Mouse (Mus musculus) myocyte (in vitro differentiated cells): ENCODE measurements around the gene Tmem161a. TPM values are rescaled to one million over a fixed set of nuclear protein-coding genes. Genes with fewer than 3 reads are reported as not detected.

Source experiments
- H3K27me3 ChIP-seq: one replicate; pipeline ENCODE4 v1.6.1; 2011; ENCODE audit not compliant: control insufficient read depth, insufficient read depth, insufficient read length
- H3K36me3 ChIP-seq: one replicate; pipeline ENCODE4 v1.6.1; 2011; ENCODE audit not compliant: control insufficient read depth, insufficient read depth
- H3K4me2 ChIP-seq: one replicate; pipeline ENCODE4 v1.6.1; 2011; ENCODE audit warnings: low read depth, control low read depth
- H3K4me3 ChIP-seq: one replicate; pipeline ENCODE4 v1.5.1; 2011; ENCODE audit warnings: mild to moderate bottlenecking, control low read depth, moderate library complexity
- H3K79me2 ChIP-seq: one replicate; pipeline ENCODE4 v1.6.1; 2011; ENCODE audit not compliant: control insufficient read depth, insufficient read depth
- H3ac ChIP-seq: one replicate; pipeline ENCODE4 v1.6.1; 2011; ENCODE audit not compliant: control insufficient read depth, insufficient read length
- CEBPB ChIP-seq: IDR thresholded peaks from 2 replicates; pipeline ENCODE4 v1.6.1; 2011; ENCODE audit warnings: mild to moderate bottlenecking, moderate library complexity; ENCODE audit not compliant: poor library complexity, insufficient read depth, severe bottlenecking
- E2F4 ChIP-seq: IDR thresholded peaks from one replicate; pipeline ENCODE4 v1.6.1; 2011; ENCODE audit warnings: mild to moderate bottlenecking, control low read depth, moderate library complexity; ENCODE audit not compliant: insufficient read depth
- MAX ChIP-seq: IDR thresholded peaks from one replicate; pipeline ENCODE4 v1.6.1; 2011; ENCODE audit warnings: low read depth, mild to moderate bottlenecking, control low read depth
- MYOD1 ChIP-seq, 3 experiments: IDR thresholded peaks; one replicate each; pipeline ENCODE4 v1.6.1; 2011; ENCODE audit warnings: control low read depth in 2 of 3, low read depth in 2 of 3, mild to moderate bottlenecking in 2 of 3, moderate library complexity in 1 of 3; ENCODE audit not compliant: insufficient read length in 2 of 3, control insufficient read depth in 1 of 3
- MYOG ChIP-seq, 3 experiments: IDR thresholded peaks; one replicate each; pipeline ENCODE4 v1.6.1; 2011; ENCODE audit warnings: control low read depth in 2 of 3, low read depth in 2 of 3, mild to moderate bottlenecking in 2 of 3; ENCODE audit not compliant: insufficient read length in 2 of 3, control insufficient read depth in 1 of 3, insufficient read depth in 1 of 3
- POLR2A ChIP-seq: IDR thresholded peaks from one replicate; pipeline ENCODE4 v1.6.1; 2011; ENCODE audit warnings: low read depth, mild to moderate bottlenecking, control low read depth, moderate library complexity; ENCODE audit not compliant: insufficient read length
- POLR2AphosphoS2 ChIP-seq: IDR thresholded peaks from one replicate; pipeline ENCODE4 v1.6.1; 2011; ENCODE audit warnings: low read depth, control low read depth; ENCODE audit not compliant: insufficient read length
- REST ChIP-seq: IDR thresholded peaks from one replicate; pipeline ENCODE4 v1.6.1; 2011; ENCODE audit warnings: mild to moderate bottlenecking, control low read depth, moderate library complexity; ENCODE audit not compliant: insufficient read depth, insufficient read length
- SRF ChIP-seq: IDR thresholded peaks from one replicate; pipeline ENCODE4 v1.6.1; 2011; ENCODE audit warnings: low read depth; ENCODE audit not compliant: control insufficient read depth, insufficient read length
- TCF12 ChIP-seq: IDR thresholded peaks from one replicate; pipeline ENCODE4 v1.6.1; 2011; ENCODE audit warnings: mild to moderate bottlenecking, control low read depth; ENCODE audit not compliant: poor library complexity, insufficient read depth, severe bottlenecking
- TCF3 ChIP-seq: IDR thresholded peaks from one replicate; pipeline ENCODE4 v1.6.1; 2011; ENCODE audit warnings: low read depth, control low read depth; ENCODE audit not compliant: insufficient read length
- USF1 ChIP-seq: IDR thresholded peaks from one replicate; pipeline ENCODE4 v1.6.1; 2011; ENCODE audit warnings: low read depth, mild to moderate bottlenecking, control low read depth, moderate library complexity
- polyA plus RNA-seq: library from polyadenylated mRNA; unstranded; fragments of >200 nt; fragmentation: generic; extraction: Trizol; gene quantifications from one replicate; pipeline ENCODE4 v1.2.1, GENCODE M21; 2012; ENCODE audit warnings: missing spikeins

Gene Tmem161a
- polyA plus RNA-seq, 1 experiment: 132 TPM

GRCm38 (mm10) chr8:70223341-70223740 is 51.2 kb downstream of the Tmem161a start:
- H3K4me3 ChIP-seq: no peak overlapping the region
- H3K27me3 ChIP-seq: no peaks in the 10 kb centered on the region
- H3K4me2 ChIP-seq: no peak overlapping the region
- peaks cover 21% of the 10 kb centered on the region for H3K36me3 ChIP-seq
- TF ChIP-seq E2F4 (no peak), REST (no peak), USF1 (no peak), TCF12 (no peak), MYOG (IDR thresholded peaks at IDR 0.05; ENCODE audit: control insufficient read depth in 1 of 3, insufficient read depth in 1 of 3, insufficient read length in 2 of 3, low read depth in 2 of 3) (no peak), POLR2A (no peak), CEBPB (no peak), TCF3 (no peak), POLR2AphosphoS2 (no peak), SRF (no peak), MAX (no peak), MYOD1 (IDR thresholded peaks at IDR 0.05; ENCODE audit: control insufficient read depth in 1 of 3, insufficient read length in 2 of 3, low read depth in 2 of 3) (no peak)
- H3K79me2 ChIP-seq: no peaks in the 10 kb centered on the region
- no peak overlapping the region for H3ac ChIP-seq

GRCm38 (mm10) chr8:70227997-70228396 is 55.8 kb downstream of the Tmem161a start:
- peaks cover 20% of the 10 kb centered on the region for H3K36me3 ChIP-seq
- no peak overlapping the region for H3K4me3 ChIP-seq
- H3K27me3 ChIP-seq: no peaks in the 10 kb centered on the region
- peaks cover 4% of the 10 kb centered on the region for H3K79me2 ChIP-seq
- H3ac ChIP-seq: no peak overlapping the region
- no peak for TF ChIP-seq POLR2AphosphoS2
- TF ChIP-seq USF1: no peak
- no peak for TF ChIP-seq TCF12
- no peak for TF ChIP-seq MAX
- no peak for TF ChIP-seq MYOG (IDR thresholded peaks at IDR 0.05; ENCODE audit: control insufficient read depth in 1 of 3, insufficient read depth in 1 of 3, insufficient read length in 2 of 3, low read depth in 2 of 3)
- no peak for TF ChIP-seq SRF
- no peak for TF ChIP-seq CEBPB
- TF ChIP-seq E2F4: no peak
- no peak for TF ChIP-seq MYOD1 (IDR thresholded peaks at IDR 0.05; ENCODE audit: control insufficient read depth in 1 of 3, insufficient read length in 2 of 3, low read depth in 2 of 3)
- TF ChIP-seq TCF3: no peak
- TF ChIP-seq POLR2A: no peak
- no peak for TF ChIP-seq REST
- no peak overlapping the region for H3K4me2 ChIP-seq

GRCm38 (mm10) chr8:70230837-70231236 is 58.7 kb downstream of the Tmem161a start:
- no peaks in the 10 kb centered on the region for H3K27me3 ChIP-seq
- TF ChIP-seq TCF3: no peak
- TF ChIP-seq REST: no peak
- TF ChIP-seq MYOD1 (IDR thresholded peaks at IDR 0.05; ENCODE audit: control insufficient read depth in 1 of 3, insufficient read length in 2 of 3, low read depth in 2 of 3): no peak
- no peak for TF ChIP-seq TCF12
- TF ChIP-seq POLR2A: no peak
- TF ChIP-seq E2F4: no peak
- no peak for TF ChIP-seq USF1
- TF ChIP-seq POLR2AphosphoS2: no peak
- no peak for TF ChIP-seq MYOG (IDR thresholded peaks at IDR 0.05; ENCODE audit: control insufficient read depth in 1 of 3, insufficient read depth in 1 of 3, insufficient read length in 2 of 3, low read depth in 2 of 3)
- no peak for TF ChIP-seq MAX
- no peak for TF ChIP-seq SRF
- TF ChIP-seq CEBPB: no peak
- H3ac ChIP-seq: no peak overlapping the region
- peaks cover 9% of the 10 kb centered on the region for H3K79me2 ChIP-seq
- no peak overlapping the region for H3K4me2 ChIP-seq
- peaks cover 10% of the 10 kb centered on the region for H3K36me3 ChIP-seq
- H3K4me3 ChIP-seq: no peak overlapping the region

Other genes starting within 250 kb of the Tmem161a start
- 46.7 TPM for gene Gatad2a, start 176.0 kb upstream of the Tmem161a start, polyA plus RNA-seq
- gene Mau2, start 129.6 kb upstream of the Tmem161a start, polyA plus RNA-seq: 27.4 TPM
- 38.4 TPM for gene Sugp1, start 129.5 kb upstream of the Tmem161a start, polyA plus RNA-seq
- gene Tm6sf2, start 99.4 kb upstream of the Tmem161a start, polyA plus RNA-seq: 0.54 TPM
- 6.0 TPM for gene Hapln4, start 88.9 kb upstream of the Tmem161a start, polyA plus RNA-seq
- gene Ncan, start 51.5 kb upstream of the Tmem161a start, polyA plus RNA-seq: not detected
- gene Nr2c2ap, start 41.0 kb upstream of the Tmem161a start, polyA plus RNA-seq: 41.3 TPM
- gene Rfxank, start 33.2 kb upstream of the Tmem161a start, polyA plus RNA-seq: 11.2 TPM
- gene Borcs8, start 32.9 kb upstream of the Tmem161a start, polyA plus RNA-seq: 53.0 TPM
- gene Mef2b, start 32.6 kb upstream of the Tmem161a start, polyA plus RNA-seq: 0.85 TPM
- gene Slc25a42, start 39.9 kb downstream of the Tmem161a start, polyA plus RNA-seq: 2.6 TPM
- 15.4 TPM for gene Sugp2, start 61.9 kb downstream of the Tmem161a start, polyA plus RNA-seq
- gene Armc6, start 62.1 kb downstream of the Tmem161a start, polyA plus RNA-seq: 35.4 TPM
- gene Homer3, start 110.5 kb downstream of the Tmem161a start, polyA plus RNA-seq: 43.6 TPM
- gene Ddx49, start 130.1 kb downstream of the Tmem161a start, polyA plus RNA-seq: 106 TPM
- 236 TPM for gene Cope, start 130.2 kb downstream of the Tmem161a start, polyA plus RNA-seq
- gene Cers1, start 143.4 kb downstream of the Tmem161a start, polyA plus RNA-seq: 4.4 TPM
- gene Gdf1, start 157.5 kb downstream of the Tmem161a start, polyA plus RNA-seq: 2.6 TPM
- gene Upf1, start 180.9 kb downstream of the Tmem161a start, polyA plus RNA-seq: 35.8 TPM
- gene Comp, start 201.2 kb downstream of the Tmem161a start, polyA plus RNA-seq: 0.05 TPM